Mouse (Mus musculus): Measurements from ENCODE around the gene Uba7. TPM values are rescaled to one million over a fixed set of nuclear protein-coding genes. Genes with fewer than 3 reads are reported as not detected.

The Uba7 gene
- total RNA-seq, 2 experiments from 2014 or later = 2.1 to 3.5 TPM

Other genes with a start within 250 kb of the Uba7 start
- 100 to 1,000 TPM; 194 to 195 TPM for gene Rbm5, start 204.5 kb upstream of the Uba7 start, total RNA-seq (2021)
- gene Rbm6, start 102.3 kb upstream of the Uba7 start, total RNA-seq (2021) = 10 to 100 TPM; 73.4 to 79.0 TPM
- 10 to 100 TPM; 15.2 to 16.1 TPM for gene Mon1a, start 87.4 kb upstream of the Uba7 start, total RNA-seq (2021)
- gene Mst1r, start 68.6 kb upstream of the Uba7 start, total RNA-seq (2021) = 1 to 10 TPM; 2.2 to 3.6 TPM
- gene Actl11, start 47.0 kb upstream of the Uba7 start, total RNA-seq (2021) = not detected
- gene Camkv, start 39.8 kb upstream of the Uba7 start, total RNA-seq (2021) = 100 to 1,000 TPM; 333 to 354 TPM
- 10 to 100 TPM; 21.2 to 21.3 TPM for gene Traip, start 25.4 kb upstream of the Uba7 start, total RNA-seq (2021)
- gene Gm20661, start 7.6 kb downstream of the Uba7 start, total RNA-seq (2021) = 1 to 10 TPM in 1 of 2 experiments, under 1 TPM in 1; 0.44 to 1.3 TPM
- 10 to 100 TPM in 1 of 2 experiments, 1 to 10 TPM in 1; 9.4 to 10.4 TPM for gene Inka1, start 10.4 kb downstream of the Uba7 start, total RNA-seq (2021)
- 1 to 10 TPM; 1.0 to 2.3 TPM for gene Cdhr4, start 17.0 kb downstream of the Uba7 start, total RNA-seq (2021)
- gene Gm20662, start 20.8 kb downstream of the Uba7 start, total RNA-seq (2021) = 1 to 10 TPM; 1.3 to 2.5 TPM
- 100 to 1,000 TPM; 153 to 160 TPM for gene Ip6k1, start 27.0 kb downstream of the Uba7 start, total RNA-seq (2021)
- gene Gmppb, start 73.7 kb downstream of the Uba7 start, total RNA-seq (2021) = 10 to 100 TPM; 15.2 to 15.5 TPM
- 1 to 10 TPM; 1.6 to 2.8 TPM for gene Amigo3, start 77.7 kb downstream of the Uba7 start, total RNA-seq (2021)
- not detected for gene Mst1, start 104.9 kb downstream of the Uba7 start, total RNA-seq (2021)
- 10 to 100 TPM; 92.5 to 93.8 TPM for gene Rnf123, start 107.8 kb downstream of the Uba7 start, total RNA-seq (2021)
- 10 to 100 TPM; 46.1 to 50.1 TPM for gene Apeh, start 119.1 kb downstream of the Uba7 start, total RNA-seq (2021)
- gene Bsn, start 214.9 kb downstream of the Uba7 start, total RNA-seq (2021) = 10 to 100 TPM; 70.4 to 74.5 TPM